Mouse (Mus musculus) lung, postnatal 4 days (tissue): ENCODE measurements around the gene Gpat3.

Experiments
- DNase-seq, 2 experiments: peaks; one replicate each; pipeline ENCODE4 v3.0.0; 2021

The Gpat3 gene

DNA sequence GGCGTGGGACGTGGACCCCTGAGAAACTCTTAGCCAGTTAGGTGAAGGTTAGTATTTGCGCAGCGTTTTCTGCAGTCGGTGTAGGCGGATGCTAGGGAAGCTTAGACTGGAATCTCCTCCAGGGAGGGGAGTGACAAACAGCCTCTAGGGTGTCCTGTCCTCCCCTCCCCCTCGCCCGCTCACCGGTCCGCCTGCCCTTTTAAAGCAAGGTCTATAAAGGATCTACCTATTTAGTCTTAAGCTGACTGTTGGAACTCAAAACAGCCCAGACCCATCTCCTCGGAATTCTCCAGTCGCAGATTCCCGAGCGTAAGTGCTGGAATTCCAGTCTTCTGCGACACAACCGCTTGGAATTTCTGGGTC is at the start of gene Gpat3:
Gpat3 (plus strand) TSS at position 229 of the 363 bp plus-strand sequence.
- no peak for DNase-seq

DNA sequence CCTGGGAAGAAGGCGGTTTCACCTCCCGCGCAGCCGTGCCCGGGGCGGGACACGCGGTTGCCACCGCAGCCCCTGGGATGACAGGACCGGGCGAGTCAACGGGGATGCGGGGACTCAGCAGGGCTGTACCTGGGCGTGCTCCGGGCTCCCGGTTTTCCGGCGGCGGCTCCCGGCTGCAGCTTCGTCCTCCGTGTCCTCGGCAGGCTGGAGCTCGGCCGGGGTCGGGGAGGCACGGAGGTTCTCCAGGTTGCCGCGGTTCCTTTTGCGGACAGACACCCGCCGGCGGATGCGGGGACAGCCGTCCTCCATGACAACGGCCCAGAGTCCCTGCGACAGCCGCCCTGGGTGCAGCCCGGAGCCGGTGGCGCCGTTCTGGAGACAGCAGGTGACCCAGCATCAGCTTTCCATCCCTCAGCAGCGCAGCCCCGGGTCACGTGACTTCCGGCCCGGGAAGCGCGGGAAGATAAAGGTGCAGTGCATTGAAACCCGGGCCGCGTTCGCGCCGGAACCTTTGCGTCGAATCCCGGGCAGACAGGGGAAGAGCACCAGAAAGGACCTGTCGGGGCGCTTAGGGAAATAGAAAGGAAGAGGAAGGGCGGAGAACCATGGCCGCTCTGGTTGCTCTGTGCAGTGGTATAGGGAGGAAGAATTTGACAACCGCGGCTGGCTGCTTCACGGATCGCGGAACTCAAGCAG is 47.2 kb upstream of the Gpat3 start, which contains the start of the genes Helq and Mrps18c:
Helq (minus strand) TSS at position 434 of the 696 bp plus-strand sequence.
Mrps18c (plus strand) TSS at position 463 of the 696 bp plus-strand sequence.
- peak; percentile 92 to 93 for DNase-seq

DNA sequence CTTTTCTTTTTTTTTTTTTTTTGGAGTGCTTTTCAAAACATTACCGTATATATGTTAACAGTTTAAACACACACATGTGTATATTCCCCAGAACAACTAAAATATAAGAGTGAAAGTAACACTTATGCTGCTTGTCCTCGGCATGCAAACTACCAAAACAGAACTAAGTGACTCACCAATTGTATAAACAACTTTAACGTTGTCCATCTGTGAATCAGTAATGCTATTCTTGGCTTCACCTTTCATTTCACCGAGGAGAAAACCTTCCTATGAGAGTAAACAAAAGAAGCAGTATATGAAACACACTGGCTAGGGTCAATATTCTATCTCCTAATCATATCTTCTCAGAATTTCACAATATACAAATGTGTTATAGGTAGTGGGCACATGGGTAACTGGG is 27.2 kb upstream of the Gpat3 start:
- DNase-seq = no peak

DNA sequence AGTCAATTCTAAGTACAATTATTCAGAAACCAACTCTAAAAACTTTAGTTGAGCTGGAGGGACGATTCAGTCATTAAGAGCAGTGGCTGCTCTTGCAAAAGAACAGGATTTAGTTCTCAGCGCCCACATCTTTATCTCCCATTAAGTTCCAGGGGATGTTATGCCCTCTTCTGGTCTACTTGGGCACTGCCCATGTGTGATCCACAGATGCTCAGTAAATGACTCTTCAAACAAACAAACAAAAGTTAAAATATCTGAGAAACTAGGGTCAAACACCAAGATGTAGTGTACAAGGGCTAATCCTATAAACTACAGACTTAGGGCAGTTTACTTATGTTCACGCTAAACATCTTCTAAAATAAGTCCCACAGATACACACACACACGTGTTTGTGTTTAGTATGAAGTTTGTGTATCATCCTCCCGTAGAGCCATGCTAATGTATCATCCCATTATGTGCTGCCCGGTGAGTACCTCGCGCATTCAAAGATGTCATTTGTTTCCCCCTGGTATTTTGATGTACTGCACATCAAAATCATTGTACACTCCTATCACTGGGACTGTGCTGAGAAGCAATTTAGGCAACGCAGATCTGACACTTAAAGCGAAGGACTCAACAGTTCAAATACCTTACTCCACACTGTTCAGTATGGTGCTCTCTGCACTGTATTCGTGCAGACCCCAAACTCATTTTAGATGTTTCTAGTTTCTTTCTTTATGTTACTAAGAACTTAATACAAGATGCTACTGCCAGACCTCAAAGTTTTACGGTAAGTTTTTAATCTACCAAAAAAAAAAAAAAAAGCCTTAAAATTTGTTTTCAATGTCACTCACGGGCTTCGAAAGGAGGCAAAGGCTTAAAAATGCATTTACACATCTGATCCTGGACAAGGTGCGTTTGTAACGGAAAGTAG is 25.7 kb upstream of the Gpat3 start:
- no peak for DNase-seq

DNA sequence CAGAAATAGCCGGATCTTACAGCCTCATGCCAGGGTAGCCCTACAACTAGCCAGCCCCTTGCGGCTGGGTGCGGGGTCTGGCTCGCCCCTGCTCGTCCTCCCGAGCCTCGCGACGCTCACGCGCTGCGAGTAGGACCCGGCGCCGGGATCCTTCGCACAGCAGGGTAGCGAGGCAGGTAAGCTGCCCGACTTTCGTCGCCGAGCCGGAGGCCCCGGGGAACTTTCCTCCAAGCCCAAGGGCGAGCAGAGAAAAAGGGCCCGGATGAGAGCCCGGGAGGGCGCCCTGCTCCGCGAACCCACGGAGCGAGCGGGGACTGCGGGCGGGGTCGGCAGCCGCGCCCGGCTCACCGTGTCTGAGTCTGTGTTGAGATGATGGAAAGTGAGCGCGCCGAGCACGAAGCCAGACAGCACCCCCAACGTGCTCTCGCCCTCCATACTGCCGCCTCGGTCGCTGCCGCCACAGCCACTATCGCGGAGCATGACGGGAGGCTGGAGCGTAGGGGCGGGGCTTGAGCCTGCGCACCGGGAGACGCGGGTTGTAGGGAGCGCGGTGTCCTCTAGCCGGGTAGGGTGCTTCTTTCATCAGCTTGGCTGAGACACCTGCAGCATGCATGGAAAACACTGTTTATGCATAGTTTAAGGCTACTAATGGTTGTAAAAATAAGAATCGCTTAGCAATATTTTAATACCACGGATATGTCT is 24.9 kb upstream of the Gpat3 start, which contains the start of gene Abraxas1:
Abraxas1 (minus strand) TSS at position 483 of the 702 bp plus-strand sequence.
- peak; percentile 85 to 89 for DNase-seq

DNA sequence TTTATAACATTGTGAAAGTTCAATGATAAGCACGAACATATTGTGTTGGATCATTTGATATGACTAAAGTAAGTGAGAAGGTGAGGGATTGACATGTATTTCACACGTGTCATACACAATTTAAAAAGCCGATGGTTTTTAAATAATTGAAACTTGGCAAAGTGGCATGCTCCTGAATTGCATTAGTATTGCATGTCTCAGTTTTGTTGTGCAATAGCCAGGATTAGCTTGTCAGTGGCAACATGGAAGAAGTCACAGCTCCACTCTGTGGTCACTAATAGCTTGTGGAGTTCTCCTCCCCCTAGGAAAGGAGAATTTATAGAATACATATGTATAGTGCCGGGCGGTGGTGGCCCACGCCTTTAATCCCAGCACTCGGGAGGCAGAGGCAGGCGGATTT is 24.1 kb upstream of the Gpat3 start:
- no peak for DNase-seq

DNA sequence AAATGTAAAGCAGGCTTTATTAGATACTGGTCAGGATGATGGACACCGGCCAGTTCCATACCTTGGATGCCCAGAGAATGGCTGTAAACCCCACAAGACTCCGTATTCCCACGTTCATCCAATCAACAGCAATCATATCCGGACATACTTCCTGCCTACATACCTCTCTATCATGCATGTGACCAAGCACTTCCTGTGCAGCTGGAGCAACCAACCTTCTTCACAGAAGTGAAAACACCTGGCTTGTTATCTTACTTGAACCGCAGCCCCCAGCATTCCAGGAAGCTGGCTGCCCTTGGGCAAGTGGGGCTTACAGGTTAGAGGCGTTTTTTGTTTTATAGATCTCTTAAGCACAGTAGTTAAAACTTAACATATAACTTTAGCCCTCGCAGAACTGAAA is 22.7 kb upstream of the Gpat3 start:
- DNase-seq = no peak

DNA sequence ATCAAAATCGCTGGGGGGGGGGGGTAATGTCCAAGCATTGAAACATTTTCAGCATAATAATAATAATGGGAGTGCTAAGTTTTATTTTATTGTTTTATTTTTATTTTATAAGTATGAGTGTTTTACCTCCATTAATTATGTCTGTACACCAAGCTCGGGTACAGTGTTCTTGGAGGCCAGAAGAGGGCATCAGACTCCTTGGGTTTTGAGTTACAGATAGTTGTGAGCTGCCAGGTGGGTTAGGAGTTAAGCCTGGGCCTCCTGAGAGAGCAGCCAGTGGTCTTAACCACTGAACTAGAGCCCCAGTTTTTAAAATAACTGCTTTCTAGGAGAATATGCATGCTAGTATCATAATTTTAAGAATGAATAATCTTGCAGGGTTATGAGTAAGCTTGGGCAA is 19.5 kb upstream of the Gpat3 start:
- no peak for DNase-seq

DNA sequence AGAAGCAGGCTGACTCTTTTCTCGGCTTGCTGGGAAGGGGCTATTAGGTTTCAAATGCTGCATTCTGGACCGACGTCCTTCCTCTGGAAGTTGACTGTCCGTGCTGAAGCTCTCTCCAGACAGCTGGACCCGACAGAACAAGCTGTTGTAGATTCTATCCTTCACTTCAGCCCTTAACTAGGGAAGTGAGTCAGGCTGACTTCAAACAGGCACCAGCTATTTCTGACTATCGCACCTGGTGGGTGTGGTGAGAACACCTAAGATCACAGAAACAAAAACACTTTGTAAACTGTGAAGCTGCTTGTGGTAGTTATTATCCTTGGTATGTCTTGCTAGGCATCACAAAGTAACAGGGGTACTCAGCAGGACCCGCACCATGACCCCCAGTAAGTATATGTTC is 19.0 kb upstream of the Gpat3 start:
- DNase-seq = no peak

DNA sequence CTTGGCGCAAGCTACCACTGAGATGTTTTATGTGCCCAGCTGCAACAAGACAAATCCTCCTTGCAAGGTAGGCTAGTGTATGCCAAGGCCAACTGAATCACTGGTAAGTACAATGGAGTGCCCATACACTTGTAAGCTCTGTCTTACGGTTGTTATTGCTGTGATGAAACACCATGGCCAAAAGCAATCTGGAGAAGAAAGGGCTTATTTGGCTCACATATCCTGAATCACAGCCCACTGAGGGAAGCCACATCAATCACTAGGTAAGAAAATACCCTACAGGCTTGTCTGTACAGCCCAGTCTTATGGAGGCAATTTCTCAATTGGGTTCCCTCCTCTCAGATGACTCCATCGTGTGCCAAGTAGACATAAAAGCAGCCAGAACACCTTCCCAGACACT is 16.8 kb upstream of the Gpat3 start:
- no peak for DNase-seq

DNA sequence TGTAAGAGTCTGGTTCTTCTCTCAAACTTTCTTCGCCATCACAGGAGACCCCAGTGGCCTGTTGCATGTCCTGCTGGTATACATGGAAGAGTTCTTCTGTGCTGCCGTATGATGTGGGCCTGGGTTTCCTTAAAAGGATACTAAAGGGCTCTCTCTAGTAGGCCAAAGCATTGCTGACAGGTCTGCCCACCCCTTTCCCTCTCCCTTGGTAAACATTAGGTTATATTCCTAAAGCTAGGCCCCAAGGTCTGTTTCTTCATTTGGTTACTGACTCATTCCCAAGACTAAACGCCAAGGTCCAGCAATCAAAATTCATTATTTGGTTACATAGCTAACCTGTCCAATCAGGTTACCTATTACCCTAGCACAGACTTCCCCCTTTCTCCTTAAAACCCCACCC is 12.8 kb upstream of the Gpat3 start:
- DNase-seq = no peak

DNA sequence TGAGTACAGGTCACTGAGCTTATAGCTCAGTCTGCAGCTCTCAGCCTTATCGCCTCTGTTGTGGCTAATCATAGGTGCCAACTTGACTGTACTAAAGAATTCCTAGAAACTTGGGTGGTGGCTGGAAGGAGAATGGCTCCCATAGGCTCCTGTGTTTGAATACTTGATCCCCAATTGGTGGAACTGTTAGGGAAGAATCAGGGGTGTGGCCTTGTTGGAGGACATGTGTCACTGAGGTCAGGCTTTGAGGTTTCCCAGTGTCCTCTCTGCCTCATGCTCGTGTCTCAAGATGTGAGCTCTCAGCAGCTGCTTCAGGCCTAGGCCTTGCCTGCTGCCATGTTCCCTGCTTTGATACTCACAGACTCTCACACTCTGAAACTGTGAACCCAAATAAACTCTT is 11.7 kb upstream of the Gpat3 start:
- DNase-seq = no peak

DNA sequence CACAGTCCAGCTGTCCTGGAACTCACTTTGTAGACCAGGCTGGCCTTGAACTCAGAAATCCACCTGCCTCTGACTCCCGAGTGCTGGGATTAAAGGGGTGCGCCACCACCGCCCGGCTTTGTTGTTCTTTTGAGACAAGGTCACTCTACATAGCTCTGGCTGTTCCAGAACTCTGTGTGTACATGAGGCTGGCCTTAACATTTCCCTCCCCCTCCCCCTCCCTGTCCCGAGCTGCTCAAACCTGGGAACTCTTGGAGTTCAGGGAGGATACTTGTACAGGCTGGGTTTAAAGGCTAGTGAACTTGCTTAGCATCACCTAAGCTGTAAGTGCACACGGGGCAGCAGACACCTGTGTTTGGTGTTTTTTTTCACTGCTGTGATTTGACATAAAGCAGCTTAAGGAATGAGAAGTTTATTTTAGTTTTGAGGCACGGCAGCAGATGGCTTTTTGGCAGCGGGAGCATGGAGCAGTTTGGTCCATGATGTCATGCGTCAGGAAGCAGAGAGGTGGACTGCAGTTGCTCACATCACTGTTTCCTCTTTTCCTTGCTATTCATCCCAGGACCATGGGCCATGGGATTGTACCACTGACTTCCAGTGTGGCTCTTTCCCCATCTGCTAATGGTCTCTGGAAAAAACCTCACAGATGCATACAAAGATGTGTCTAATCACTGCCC is 9.5 kb upstream of the Gpat3 start:
- no peak for DNase-seq

DNA sequence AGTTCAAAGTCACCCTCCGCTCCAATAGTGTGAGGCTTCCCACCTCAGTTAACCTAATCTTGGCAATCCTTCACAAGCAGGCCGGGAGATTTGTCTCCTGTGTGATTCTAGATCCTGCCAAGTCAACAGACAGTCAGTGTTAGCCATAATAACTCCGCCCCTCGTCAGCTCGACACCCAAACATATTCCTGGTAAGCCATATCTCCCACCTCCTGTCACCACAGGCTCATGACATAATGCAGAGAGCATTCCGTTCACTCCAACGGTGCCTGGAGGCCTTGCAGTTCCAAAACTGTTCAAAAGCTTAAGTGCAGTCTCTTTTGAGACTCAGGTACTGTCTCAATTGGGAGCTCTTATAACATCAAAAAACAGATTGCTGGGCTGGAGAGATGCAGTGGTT is 7.6 kb upstream of the Gpat3 start:
- DNase-seq = no peak

DNA sequence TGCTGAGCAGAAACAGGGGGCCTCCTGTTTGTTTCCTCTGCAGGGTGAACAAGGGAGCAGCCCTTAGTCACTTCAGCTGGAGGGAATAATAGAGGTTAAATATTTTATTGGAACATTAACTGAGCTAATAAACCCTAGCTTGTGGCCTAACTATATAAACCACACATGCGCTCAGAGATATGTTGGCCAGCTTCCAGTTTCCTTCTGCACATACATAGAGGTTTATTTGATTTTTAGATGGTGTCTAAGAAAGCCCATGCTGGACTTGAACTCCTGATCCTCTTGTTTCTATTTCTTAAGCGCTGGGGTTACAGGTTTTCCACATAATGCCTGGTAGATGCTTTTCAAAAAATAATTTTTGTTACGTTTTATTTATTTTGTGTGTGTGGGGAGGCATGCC is 1.0 kb upstream of the Gpat3 start:
- DNase-seq = no peak

DNA sequence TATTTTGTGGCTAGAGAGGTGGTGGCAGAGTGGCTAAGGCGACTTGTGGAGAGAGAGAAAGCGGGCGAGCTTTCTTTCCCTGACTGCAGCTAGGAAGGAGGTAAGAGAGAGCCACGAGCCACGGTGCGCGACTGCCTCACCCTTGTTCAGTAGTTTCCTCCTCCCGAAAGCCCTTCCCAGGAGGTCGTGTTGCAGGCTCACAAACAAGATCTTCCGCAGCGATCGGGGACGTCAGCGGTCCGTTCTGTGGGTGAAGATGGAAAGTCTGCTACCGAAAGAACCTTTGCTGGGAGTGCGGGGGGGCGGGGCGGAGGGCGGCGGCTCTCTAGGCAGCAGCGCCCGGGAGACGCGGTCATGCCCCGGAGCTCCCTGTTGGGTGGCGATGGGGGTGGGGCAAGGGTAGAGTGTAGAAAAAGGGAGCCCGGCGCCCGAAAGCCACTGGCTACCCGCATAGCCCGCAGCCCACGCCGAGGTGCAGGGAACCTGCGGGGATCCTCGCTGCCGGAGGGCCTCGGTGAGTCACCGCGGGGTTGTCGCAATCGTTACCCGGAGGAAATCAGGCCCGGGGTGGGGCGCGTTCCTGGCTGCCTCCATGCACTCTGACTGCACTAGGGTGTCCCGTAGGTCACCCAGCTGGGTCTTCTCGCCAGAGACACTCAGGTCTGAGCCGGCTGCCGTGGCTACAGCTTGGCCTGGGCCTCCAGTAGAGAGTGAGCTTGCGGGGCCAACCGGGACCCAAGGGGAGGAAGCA is 510 bp downstream of the Gpat3 start:
- peak; percentile 75 to 81 for DNase-seq

DNA sequence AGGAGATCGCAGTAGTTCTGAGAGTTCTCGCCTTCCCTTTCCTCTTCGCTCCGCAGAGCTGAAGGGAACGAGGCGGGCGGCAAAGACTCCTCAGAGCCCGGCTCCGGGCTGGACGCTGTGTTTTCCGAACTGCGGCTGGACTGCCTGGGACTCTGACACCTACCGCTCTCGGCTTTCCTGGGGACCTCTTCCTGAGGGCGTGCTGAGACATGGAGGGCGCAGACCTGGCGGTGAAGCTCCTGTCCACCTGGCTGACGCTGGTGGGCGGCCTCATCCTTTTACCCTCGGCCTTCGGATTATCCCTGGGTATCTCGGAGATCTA is 1.0 kb downstream of the Gpat3 start:
- no peak for DNase-seq

DNA sequence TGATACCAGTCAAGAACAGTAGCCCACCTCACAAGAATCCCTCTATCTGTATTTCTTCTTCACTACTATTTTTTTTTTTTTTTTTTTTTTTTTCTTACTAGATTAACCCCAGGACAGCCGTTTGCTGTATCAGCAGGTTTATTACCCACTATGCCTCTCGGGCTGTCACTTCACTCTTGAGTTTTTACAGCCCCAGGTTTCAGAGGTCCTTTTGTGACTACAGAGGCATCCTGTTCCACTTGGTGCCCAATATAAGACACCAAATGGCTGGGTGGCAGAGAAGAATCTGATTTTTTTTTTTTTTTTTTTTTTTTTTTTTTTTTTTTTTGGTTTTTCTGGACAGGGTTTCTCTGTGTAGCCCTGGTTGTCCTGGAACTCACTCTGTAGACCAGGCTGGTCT is 1.6 kb downstream of the Gpat3 start:
- DNase-seq = no peak

DNA sequence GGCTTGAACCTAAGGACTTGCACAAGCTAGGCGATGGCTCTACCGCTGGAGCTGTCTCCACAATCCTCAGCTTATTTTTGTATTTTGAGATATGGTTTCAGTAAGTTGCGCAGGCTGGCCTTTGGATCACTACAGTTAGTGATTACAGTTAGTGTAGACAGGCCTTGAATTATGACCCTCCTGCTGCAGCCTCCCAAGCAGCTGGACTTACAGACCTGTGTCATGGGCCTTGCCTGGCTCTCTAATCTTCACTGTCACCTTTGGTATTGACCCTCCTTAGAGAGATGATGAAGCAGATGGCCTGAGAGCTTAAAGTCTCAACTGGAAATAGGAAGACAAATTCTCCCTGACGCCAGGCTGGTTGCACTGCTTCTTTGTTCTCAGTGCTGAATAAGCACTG is 8.4 kb downstream of the Gpat3 start:
- DNase-seq = no peak

DNA sequence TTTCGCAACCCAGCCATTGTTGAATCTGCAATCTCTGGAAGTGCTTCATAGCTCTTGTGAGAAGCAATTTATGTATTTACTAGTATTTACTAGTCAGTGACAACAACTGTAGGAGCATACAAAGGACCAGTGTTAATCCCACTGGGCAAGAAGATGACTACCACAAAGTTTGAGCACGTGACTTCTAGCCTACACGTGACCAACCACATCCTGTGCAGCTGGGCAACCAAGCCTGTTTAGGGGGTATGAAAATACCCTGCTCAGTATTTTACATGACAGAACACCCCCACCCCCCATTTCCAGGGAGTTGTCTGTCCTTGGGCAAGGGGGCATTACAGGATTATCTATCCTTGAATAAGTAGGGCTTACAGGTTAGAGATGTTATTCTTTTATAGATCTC is 11.0 kb downstream of the Gpat3 start:
- DNase-seq = no peak

DNA sequence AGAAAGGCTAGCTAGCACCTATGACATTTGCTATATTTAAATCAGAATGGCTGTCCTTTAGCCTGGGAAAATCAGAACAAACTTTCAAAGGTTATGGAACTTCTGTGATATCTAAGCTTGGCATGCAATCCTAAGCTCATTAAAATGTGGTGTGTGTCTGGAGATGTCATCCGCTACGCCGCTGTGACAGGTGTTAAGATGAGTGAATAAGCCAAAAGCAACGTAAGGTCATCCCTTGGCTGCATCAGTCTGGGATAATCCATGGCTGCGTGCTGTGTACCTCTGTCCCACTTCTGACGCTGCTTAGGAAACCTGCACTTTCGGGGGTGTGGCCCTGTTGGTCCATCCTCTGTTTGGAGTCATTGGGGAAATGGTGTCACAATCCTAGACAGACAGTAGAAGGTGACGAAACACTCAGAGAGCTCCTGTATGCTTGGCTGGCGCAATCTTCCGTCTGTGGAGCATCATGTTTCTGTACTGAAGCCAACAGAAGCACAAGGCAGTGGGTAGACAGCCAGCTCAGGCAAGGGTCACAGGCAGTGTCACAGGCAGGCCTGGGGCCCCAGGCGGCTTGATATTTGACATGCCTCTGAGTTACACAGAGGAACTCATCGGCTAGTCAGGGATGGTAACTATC is 15.0 kb downstream of the Gpat3 start:
- peak; percentile 60 to 69 for DNase-seq

DNA sequence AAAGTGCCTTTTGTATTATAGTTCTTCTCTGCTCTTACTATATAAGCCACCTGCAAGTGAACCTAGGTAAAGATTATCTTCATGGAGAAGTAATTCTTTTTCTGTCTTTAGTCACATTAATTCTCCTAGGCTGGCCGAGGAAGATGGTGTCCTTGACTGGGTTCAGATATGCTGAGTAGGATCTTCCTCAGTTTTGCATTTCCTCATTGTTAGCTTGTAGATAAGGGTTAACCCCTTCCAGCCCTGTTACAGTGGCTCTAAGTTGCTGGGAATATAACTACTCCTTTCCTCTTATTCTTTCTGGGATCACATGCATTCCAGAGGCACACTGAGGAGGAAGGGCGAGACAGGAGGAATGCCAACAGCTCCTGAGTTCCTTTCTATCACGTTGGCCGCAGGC is 15.6 kb downstream of the Gpat3 start:
- no peak for DNase-seq
